Mouse (Mus musculus): ENCODE results near the gene Zbtb37.

- TF ChIP-seq GATA1 (IDR thresholded peaks at IDR 0.05; ENCODE audit: borderline replicate concordance, low read length) (no peak), FLI1 (IDR thresholded peaks at IDR 0.05; ENCODE audit: low read length) (no peak)
Measured at GRCm38 (mm10) chr1:161041261-161042020, 6.8 kb upstream of the Zbtb37 start.
